Mouse (Mus musculus) hindbrain, embryonic 10.5 days (tissue): ENCODE results near the gene Ttc13. TPM values are rescaled to one million over a fixed set of nuclear protein-coding genes. Genes with fewer than 3 reads are reported as not detected.

Experiments
- DNase-seq: peaks from one replicate; pipeline ENCODE4 v3.0.0-alpha.2; 2017; ENCODE audit warnings: low spot score
- H3K27ac ChIP-seq: fragments of 300-500 bp; sonication (generic); 2 replicates; pipeline ENCODE4 v1.5.1; 2016; ENCODE audit warnings: mild to moderate bottlenecking, moderate library complexity
- H3K27me3 ChIP-seq: fragments of 300-500 bp; sonication (generic); 2 replicates; pipeline ENCODE4 v1.6.1; 2016; ENCODE audit warnings: mild to moderate bottlenecking; ENCODE audit not compliant: poor library complexity, insufficient read depth, severe bottlenecking
- H3K36me3 ChIP-seq: fragments of 300-500 bp; sonication (generic); 2 replicates; pipeline ENCODE4 v1.6.1; 2016; ENCODE audit warnings: mild to moderate bottlenecking, moderate library complexity
- H3K4me1 ChIP-seq: fragments of 300-500 bp; sonication (generic); replicated peaks from 2 replicates; pipeline ENCODE4 v1.6.1; 2016; ENCODE audit warnings: mild to moderate bottlenecking
- H3K4me3 ChIP-seq: fragments of 300-500 bp; sonication (generic); 2 replicates; pipeline ENCODE4 v1.5.1; 2016; ENCODE audit warnings: mild to moderate bottlenecking, moderate library complexity
- H3K9me3 ChIP-seq: fragments of 300-500 bp; sonication (generic); 2 replicates; pipeline ENCODE4 v1.6.1; 2016; ENCODE audit warnings: mild to moderate bottlenecking, moderate library complexity
- WGBS: fragments of 180-500 bp; shearing (Covaris S2); methylation state at CpG from one replicate; pipeline ENCODE4 v1.1.7; 2016; 5-methylcytosine and 5-hydroxymethylcytosine counted together
- polyA plus RNA-seq: library from polyadenylated mRNA; unstranded; fragments of >200 nt; fragmentation: Nextera tagmentation; extraction: Ambion mirVana; gene quantifications from 2 replicates; pipeline ENCODE4 v1.2.1, GENCODE M21; 2016

Ttc13 gene
- polyA plus RNA-seq, 1 experiment from 2014 or later = 49.7 TPM

- Histone ChIP-seq H3K27ac (no peak overlapping the region), H3K4me3 (no peak overlapping the region), H3K9me3 (no peaks in the 10 kb centered on the region), H3K27me3 (no peaks in the 10 kb centered on the region), H3K36me3 (peaks cover 95% of the 10 kb centered on the region), H3K4me1 (no peaks in the 10 kb centered on the region)
- 94% methylated on average over 22 of the region's 22 CpGs for WGBS
- DNase-seq = no peak
These were observed 26.2 kb downstream of the Ttc13 start for GRCm38 (mm10) chr8:124695424-124696100.

GRCm38 (mm10) chr8:124691706-124692105 is 30.1 kb downstream of the Ttc13 start:
- H3K27ac ChIP-seq = no peak overlapping the region
- WGBS = 92% methylated on average over 4 of the region's 4 CpGs
- peaks cover 80% of the 10 kb centered on the region for H3K36me3 ChIP-seq
- no peak overlapping the region for H3K4me3 ChIP-seq
- no peaks in the 10 kb centered on the region for H3K4me1 ChIP-seq
- no peaks in the 10 kb centered on the region for H3K9me3 ChIP-seq
- H3K27me3 ChIP-seq = no peaks in the 10 kb centered on the region
- no peak for DNase-seq

GRCm38 (mm10) chr8:124688899-124689298 is 32.9 kb downstream of the Ttc13 start:
- Histone ChIP-seq H3K27ac (no peak overlapping the region), H3K9me3 (no peaks in the 10 kb centered on the region), H3K36me3 (peaks cover 82% of the 10 kb centered on the region), H3K4me1 (no peaks in the 10 kb centered on the region), H3K4me3 (no peak overlapping the region), H3K27me3 (no peaks in the 10 kb centered on the region)
- WGBS = 93% methylated on average over 13 of the region's 13 CpGs
- no peak for DNase-seq

- Histone ChIP-seq H3K4me3 (no peak overlapping the region), H3K27ac (no peak overlapping the region), H3K27me3 (no peaks in the 10 kb centered on the region), H3K36me3 (peaks cover 98% of the 10 kb centered on the region), H3K4me1 (no peaks in the 10 kb centered on the region), H3K9me3 (no peaks in the 10 kb centered on the region)
- no peak for DNase-seq
- WGBS = 92% methylated on average over 10 of the region's 10 CpGs
These were observed 39.6 kb downstream of the Ttc13 start for GRCm38 (mm10) chr8:124682218-124682617.

- WGBS = 70% methylated on average over 10 of the region's 10 CpGs
- DNase-seq = no peak
- Histone ChIP-seq H3K4me1 (no peaks in the 10 kb centered on the region), H3K4me3 (no peak overlapping the region), H3K9me3 (no peaks in the 10 kb centered on the region), H3K27me3 (no peaks in the 10 kb centered on the region), H3K36me3 (peaks cover 100% of the 10 kb centered on the region), H3K27ac (no peak overlapping the region)
These were observed 40.0 kb downstream of the Ttc13 start for GRCm38 (mm10) chr8:124681792-124682157.

GRCm38 (mm10) chr8:124681077-124681791 is 40.5 kb downstream of the Ttc13 start:
- DNase-seq = no peak
- WGBS = 82% methylated on average over 10 of the region's 10 CpGs
- H3K36me3 ChIP-seq = peaks cover 100% of the 10 kb centered on the region
- no peak overlapping the region for H3K27ac ChIP-seq
- H3K27me3 ChIP-seq = no peaks in the 10 kb centered on the region
- H3K9me3 ChIP-seq = no peaks in the 10 kb centered on the region
- no peaks in the 10 kb centered on the region for H3K4me1 ChIP-seq
- no peak overlapping the region for H3K4me3 ChIP-seq

GRCm38 (mm10) chr8:124678246-124678645 is 43.5 kb downstream of the Ttc13 start:
- Histone ChIP-seq H3K4me3 (no peak overlapping the region), H3K4me1 (no peaks in the 10 kb centered on the region), H3K36me3 (peaks cover 99% of the 10 kb centered on the region), H3K27ac (no peak overlapping the region), H3K27me3 (no peaks in the 10 kb centered on the region), H3K9me3 (no peaks in the 10 kb centered on the region)
- DNase-seq = no peak
- WGBS = 94% methylated on average over 13 of the region's 13 CpGs

- peak overlapping the region; percentile 75 for H3K27ac ChIP-seq
- no peaks in the 10 kb centered on the region for H3K27me3 ChIP-seq
- H3K4me3 ChIP-seq = no peak overlapping the region
- no peaks in the 10 kb centered on the region for H3K4me1 ChIP-seq
- H3K36me3 ChIP-seq = peaks cover 99% of the 10 kb centered on the region
- 57% methylated on average over 12 of the region's 12 CpGs for WGBS
- peak; percentile 70 for DNase-seq
- H3K9me3 ChIP-seq = no peaks in the 10 kb centered on the region
These were observed 44.3 kb downstream of the Ttc13 start for GRCm38 (mm10) chr8:124677486-124677885.

GRCm38 (mm10) chr8:124677078-124677477 is 44.7 kb downstream of the Ttc13 start:
- no peaks in the 10 kb centered on the region for H3K4me1 ChIP-seq
- peak overlapping the region; percentile 75 for H3K27ac ChIP-seq
- peaks cover 99% of the 10 kb centered on the region for H3K36me3 ChIP-seq
- no peaks in the 10 kb centered on the region for H3K9me3 ChIP-seq
- no peak for DNase-seq
- WGBS = 87% methylated on average over 7 of the region's 7 CpGs
- H3K4me3 ChIP-seq = no peak overlapping the region
- H3K27me3 ChIP-seq = no peaks in the 10 kb centered on the region

- no peaks in the 10 kb centered on the region for H3K27me3 ChIP-seq
- H3K4me1 ChIP-seq = no peaks in the 10 kb centered on the region
- no peaks in the 10 kb centered on the region for H3K9me3 ChIP-seq
- no peak overlapping the region for H3K4me3 ChIP-seq
- 95% methylated on average over 4 of the region's 4 CpGs for WGBS
- H3K27ac ChIP-seq = peak overlapping the region; percentile 75; the same call in 1 of the 2 replicates
- DNase-seq = no peak
- peaks cover 98% of the 10 kb centered on the region for H3K36me3 ChIP-seq
These were observed 45.1 kb downstream of the Ttc13 start for GRCm38 (mm10) chr8:124676661-124677060.

GRCm38 (mm10) chr8:124672345-124672744 is 49.4 kb downstream of the Ttc13 start:
- Histone ChIP-seq H3K4me3 (no peak overlapping the region), H3K4me1 (no peaks in the 10 kb centered on the region), H3K9me3 (no peaks in the 10 kb centered on the region), H3K36me3 (peaks cover 69% of the 10 kb centered on the region), H3K27ac (no peak overlapping the region), H3K27me3 (no peaks in the 10 kb centered on the region)
- 92% methylated on average over 2 of the region's 2 CpGs for WGBS
- no peak for DNase-seq

- DNase-seq = no peak
These were observed 53.0 kb downstream of the Ttc13 start for GRCm38 (mm10) chr8:124668798-124669197.

GRCm38 (mm10) chr8:124664414-124664813 is 57.4 kb downstream of the Ttc13 start:
- Histone ChIP-seq H3K4me1 (peaks cover 37% of the 10 kb centered on the region), H3K27ac (no peak overlapping the region), H3K4me3 (no peak overlapping the region), H3K36me3 (0 out of 2 replicates have a peak, but pooled peaks cover 7% of the 10 kb centered on the region), H3K27me3 (no peaks in the 10 kb centered on the region), H3K9me3 (no peaks in the 10 kb centered on the region)
- WGBS = 84% methylated on average over 3 of the region's 3 CpGs
- DNase-seq = no peak

More at GRCm38 (mm10) chr8:124668798-124669197, 53.0 kb downstream of the Ttc13 start:
- Histone ChIP-seq H3K4me1 (peaks cover under 1% of the 10 kb centered on the region), H3K4me3 (no peak overlapping the region), H3K27me3 (no peaks in the 10 kb centered on the region), H3K27ac (no peak overlapping the region), H3K9me3 (no peaks in the 10 kb centered on the region), H3K36me3 (peaks cover 34% of the 10 kb centered on the region)
- 74% methylated on average over 3 of the region's 3 CpGs for WGBS
